Mouse (Mus musculus) inflammation-experienced regulatory T-cells, adult 6 months (primary cell): ENCODE measurements around the gene Lrrc28. TPM values are rescaled to one million over a fixed set of nuclear protein-coding genes. Genes with fewer than 3 reads are reported as not detected.

ENCODE experiments used
- ATAC-seq: one replicate; pipeline ENCODE4 v1.8.0; 2017
- polyA plus RNA-seq, 3 experiments: library from polyadenylated mRNA; unstranded; fragments of 100-300 nt; shearing (Covaris generic); gene quantifications; one replicate each; pipeline ENCODE4 v1.2.1; 2017

Gene Lrrc28
- polyA plus RNA-seq = 10 to 100 TPM; 13.5 to 21.1 (median 19.5) TPM

DNA sequence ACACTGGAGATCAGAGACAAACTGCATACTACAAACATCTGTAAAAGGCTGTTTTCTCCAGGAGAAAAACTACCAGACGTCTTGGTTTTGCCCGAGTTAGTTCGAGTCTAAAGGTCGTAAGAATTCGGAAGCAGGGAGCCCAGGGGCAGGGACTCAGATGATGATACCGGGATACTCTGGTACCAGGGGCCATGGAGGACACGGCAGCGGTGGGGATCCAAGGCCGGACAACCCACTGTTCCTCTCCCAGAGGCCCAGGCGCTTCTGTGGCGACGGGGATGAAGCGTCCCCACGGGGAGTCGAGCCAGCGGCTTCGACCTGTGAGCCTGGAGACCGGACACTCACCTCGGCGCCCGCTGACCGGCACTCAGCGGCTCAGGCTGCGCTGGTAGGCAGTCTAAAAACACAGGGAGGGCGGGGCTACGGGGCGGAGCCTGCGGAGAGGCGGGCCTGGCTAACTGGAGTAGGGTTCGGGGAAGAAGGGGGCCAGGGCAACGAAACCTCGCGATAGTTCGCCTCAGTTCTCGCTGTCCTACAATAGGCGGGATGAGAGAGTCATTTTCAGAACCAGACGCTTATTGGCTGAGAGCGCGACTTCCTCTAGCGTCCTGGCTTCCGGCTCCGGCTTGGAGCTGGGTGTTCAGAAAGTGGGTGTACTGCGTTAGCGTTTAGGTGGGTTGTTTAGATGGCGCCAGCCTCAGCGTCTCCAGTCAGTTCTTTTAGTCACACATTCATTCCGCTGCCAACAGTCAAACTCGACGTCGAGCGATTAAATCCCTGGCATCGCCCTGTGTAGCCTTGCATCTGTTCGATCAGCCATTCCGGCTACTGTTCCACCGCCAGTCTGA, at the start of gene Lrrc28:
TSS of gene Lrrc28 (minus strand) at position 436 of the 848 bp plus-strand sequence.
- ATAC-seq = peak; percentile 98

DNA sequence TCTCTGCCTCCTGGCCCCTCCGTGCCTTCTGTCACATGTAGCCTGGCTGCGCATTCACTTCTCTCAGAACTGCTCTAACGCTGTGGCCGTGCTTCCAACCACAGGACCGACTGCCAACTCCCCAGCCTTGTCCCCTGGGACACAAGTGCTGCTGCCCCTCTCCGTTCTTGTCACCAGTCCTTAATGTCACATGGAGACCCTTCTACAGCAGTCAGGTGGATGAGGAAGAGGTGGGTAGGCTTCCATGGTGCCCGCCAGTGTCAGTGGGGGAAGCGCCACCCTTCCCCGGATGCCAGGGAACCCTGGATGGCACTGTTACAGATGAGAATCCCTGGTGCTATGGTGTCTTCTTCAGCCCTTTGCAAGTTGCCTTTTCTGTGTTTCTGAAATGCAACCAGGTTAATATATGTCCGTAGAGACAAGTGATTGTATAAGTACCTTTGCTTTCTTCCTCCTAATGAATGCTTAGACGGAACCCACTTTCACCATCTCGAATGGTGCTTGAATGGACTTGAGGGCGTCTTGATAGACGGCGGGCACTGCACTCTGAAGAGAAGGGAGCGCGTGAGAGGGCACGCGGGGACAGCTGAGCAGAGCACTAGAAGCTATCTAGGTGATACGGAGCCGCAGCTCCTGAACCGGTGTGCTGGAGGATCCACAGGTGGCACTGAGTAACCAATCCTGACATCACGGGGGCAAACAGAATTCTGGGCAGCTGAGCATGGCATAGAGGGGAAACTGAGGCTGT, 47.9 kb upstream of the Lrrc28 start:
- no peak for ATAC-seq

DNA sequence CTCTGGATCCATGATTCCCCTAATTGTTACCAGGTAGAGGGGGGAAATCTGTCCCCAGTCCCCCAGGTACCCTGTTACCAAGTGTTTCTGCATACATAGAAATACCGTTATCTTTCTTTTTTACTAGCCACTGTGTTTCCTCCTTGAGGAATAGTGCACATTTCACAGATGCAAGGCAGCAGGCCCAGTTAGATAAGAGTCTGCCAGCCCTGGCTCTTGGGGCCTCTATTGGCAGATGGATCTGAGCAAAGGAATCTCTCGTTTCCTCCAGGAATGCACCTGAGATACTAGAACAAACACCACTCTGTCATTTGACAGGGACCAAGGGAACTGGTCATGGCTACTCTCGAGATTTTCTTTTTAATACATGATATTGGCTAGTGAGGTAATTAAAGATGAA, 47.1 kb upstream of the Lrrc28 start:
- ATAC-seq = no peak

DNA sequence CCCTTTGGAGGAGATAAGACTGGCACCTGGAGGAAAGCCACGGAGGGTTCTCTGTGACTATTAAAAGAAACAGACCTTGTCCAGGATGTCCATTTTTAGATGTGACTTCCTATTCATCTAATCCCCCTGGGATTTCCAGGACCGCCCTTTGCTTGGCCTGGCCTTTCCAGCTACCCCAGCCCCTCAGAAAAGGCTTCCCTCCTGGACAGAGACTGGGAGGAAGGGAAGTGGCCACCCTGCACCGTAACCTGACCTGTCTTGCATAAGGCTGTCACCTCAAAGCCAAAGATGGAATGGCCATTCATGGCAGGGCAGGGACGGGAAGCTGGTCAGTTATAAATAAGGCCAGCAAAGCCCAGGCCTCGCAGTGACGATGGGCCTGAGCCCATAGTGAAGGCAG, 46.0 kb upstream of the Lrrc28 start:
- ATAC-seq = no peak

DNA sequence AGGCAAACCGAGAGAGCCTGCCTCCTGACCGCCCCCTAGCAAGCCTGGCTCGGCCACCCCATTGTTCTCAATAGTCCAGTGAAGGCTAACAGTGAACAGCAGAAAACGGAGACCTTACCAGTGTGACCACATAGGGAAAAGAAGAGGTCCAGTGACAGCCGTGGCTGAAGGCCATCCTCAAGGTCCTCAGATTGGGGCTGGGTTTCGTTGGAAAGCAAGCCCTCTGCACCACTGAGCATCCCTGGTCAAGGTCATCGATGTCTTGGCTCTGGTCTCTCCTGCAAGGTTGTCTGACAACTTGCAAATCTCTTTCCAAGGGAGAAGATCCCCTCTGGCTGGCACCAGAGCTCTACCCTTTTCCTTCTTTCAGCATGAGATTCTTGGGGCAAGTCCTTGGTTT, 44.7 kb upstream of the Lrrc28 start:
- no peak for ATAC-seq

DNA sequence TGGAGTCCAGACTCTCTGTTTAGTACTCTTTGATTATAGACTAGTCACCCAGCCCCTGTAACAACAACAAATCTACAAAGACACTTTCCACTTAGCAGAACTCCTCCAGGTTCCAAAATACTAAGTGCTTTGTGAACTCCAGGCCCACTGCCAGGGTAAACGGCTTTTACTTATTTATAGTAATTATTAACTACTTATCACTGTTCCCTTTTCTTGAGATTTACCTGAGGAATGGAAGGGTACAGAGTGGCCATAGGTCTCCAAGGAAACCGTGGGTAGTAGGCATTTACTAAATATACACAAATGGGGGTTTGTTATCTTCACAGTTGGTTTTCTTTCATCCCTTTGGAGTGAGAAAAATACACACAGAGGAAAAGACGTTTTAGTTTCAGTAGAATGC, 43.2 kb upstream of the Lrrc28 start:
- no peak for ATAC-seq

DNA sequence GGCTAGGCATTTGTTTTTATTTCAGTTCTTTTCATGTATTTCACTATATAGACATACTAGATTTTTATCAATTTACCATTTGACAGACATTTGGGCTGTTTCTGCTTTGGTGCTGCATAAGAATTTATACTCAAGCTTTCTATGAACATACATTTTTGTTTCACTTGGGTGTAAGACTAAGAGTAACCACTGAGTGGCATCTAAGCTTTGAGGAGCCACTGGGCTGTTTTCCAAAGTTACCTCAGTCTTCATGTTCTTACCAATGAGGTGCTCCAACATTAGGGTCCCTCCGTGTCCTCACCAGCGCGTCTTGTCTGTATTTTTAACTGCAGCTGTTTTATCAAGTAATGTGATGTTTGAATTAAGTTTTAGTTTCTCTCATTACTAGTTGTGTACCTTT, 41.5 kb upstream of the Lrrc28 start:
- ATAC-seq = no peak

DNA sequence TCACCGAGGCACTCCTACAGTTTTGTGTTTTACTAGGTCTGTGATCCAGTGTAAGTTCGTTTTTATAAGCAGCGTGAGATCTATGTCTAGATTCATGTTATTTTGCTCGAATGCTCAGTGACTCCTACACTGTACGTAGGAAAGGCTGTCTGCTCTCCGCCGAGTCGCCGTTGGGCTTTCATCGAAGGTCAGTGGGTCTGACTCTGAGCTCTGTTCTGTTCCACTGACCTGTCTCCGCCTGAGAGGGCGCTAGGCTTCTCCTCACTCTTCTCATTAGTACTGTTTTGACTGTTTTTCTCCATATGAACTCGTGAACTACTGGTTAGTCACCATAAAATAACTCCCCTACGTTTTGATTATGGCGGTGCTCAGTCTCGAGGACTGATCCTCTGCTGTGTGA, 37.9 kb upstream of the Lrrc28 start:
- ATAC-seq = no peak

DNA sequence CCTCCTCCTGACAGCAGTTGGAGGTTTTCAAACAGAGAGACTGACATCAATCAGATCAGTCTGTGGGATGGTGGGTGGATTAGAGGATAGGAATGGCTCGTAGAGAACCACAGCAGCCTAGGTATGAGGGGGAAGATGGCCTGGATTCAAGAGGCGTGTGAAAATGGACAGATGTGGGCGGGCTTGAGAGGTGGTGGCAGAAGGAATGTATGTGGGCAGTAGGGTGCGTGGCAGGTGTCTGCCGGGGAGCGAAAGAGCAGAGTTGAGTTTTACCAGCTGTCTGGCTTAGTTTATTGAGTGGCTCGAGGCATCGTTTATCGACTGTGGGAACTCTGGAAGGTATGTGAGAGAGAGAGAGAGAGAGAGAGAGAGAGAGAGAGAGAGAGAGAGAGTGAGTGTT, 36.0 kb upstream of the Lrrc28 start:
- ATAC-seq = no peak

DNA sequence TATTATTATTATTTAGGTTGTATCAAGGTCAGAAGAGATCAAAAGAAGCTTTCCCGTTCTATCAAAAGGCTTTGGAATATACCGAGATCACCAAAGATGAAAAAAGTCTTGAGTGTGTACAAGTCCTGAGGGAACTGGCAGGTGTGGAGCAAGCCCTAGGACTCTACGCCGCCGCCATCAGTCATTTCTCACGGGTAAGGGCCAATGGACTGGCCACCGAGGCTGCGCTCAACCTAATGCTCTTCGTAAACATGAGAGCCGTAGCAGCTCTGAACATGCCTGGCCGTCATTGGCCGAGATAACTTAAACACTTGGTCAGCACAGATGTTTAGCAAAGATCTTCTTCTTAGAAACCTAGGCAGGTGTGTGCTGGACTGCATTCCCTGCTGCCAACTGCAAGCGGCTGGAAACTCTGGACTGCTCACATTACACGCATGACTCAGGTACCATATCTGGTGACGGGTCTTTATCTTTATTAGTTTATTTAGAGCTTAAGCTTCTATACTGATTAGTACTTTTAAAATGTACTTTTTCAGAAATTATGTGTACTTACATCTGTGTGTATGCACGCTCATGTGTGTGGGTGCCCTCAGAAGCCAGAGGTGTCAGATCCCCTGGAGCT, 33.9 kb upstream of the Lrrc28 start:
- ATAC-seq = no peak

DNA sequence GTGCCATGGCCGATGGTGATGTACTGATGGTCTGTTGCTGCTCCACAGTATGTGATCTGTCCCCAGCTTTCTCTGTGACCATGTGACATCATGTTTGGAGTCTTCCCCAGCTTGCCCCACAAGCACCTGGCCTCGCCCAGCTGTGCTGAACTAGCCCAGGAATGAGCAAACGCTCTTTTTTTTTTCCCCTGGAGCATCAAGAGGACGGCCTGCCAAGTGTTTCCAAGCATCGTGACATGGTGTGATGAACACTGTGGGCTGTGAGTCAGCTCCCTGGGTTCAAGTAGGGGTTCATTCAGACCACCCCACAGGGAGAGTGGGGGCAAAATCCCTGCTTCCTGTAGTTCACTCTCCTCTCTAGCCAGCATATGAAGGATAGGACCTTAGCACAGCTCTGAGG, 28.6 kb upstream of the Lrrc28 start:
- ATAC-seq = no peak

DNA sequence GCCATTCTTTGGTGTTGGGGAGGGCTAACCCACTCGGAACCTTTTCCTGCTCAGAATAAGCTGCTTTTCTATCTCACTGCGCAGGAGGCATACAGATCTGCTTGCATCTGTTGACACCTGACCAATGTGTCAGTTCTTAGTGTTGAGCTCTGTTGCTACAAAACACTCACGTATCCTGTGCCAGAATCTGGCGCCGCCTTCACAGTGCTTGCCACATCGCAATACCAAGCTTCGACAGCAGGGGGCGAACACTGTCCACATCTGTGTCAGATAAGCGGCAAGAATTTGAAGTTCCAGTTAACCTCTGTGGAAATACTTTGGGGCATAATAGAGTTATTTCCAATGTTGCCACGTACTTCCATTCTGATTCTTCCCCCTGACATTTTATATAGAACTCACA, 27.6 kb upstream of the Lrrc28 start:
- peak; percentile 82 for ATAC-seq

DNA sequence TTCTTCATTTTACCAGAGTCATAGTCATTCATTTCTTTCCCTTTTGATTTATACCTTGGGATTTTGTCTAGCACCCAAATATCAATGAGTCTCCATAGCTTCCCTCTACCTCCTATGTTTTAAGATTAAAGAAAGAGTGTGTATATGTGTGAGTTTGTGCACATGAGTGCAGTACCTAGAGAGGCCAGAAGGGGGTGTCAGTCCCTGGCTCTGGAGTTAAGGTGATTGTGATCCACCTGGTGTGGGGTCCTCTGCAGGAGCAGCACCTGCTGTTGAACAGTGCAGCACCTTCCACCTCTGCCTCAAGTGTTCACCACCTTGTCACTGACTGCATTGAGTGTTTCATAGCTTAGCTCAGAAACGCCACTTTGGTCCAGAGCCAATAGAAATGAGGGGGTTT, 25.9 kb upstream of the Lrrc28 start:
- no peak for ATAC-seq

DNA sequence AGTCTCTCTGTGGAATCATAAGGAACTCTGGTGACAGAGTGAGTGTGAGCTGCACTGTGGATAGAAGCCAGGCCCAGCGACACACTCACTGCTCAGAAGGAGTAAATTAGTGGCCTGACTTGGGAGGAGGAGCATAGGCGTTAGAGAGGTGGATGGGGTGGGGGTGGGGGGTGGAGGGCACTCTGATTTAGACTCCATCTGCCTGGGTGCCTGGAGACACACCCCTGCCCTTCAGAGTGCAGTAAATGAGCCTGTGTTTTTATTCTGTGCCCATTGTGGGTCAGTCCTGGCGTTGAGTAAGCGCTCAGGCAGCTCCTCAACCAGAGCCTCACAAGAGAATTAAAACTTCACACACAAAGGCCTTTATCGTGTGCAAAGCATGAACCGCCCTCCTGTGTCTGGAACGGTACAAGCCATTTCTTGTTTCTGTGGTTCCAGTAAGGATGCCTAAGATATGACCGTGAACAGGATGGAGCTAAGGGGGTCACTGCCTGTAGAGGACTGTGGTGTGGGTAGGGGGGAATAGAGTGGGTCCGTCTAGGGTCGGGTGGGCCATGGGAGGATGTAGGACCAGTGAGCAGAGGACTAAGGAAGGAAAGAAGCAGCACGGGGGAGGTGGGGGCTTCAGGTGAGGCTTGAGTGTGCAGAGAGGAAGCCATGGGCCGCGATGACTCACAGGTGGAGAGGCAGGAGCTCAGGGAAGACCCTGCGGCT, 19.1 kb upstream of the Lrrc28 start:
- no peak for ATAC-seq

DNA sequence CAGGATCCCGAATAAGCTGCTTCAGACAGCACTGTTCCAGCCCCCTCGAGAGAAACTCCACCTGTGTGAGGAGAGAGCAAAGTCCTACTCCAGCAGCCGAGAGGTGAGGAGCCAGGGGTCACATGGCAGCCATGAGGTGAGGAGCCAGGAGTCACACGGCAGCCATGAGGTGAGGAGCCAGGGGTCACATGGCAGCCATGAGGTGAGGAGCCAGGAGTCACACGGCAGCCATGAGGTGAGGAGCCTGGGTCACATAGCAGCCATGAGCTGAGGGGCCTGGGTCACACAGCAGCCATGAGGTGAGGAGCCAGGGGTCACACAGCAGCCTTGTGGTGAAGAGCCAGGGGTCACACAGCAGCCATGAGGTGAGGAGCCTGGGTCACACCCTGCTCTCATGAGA, 17.4 kb upstream of the Lrrc28 start:
- no peak for ATAC-seq

DNA sequence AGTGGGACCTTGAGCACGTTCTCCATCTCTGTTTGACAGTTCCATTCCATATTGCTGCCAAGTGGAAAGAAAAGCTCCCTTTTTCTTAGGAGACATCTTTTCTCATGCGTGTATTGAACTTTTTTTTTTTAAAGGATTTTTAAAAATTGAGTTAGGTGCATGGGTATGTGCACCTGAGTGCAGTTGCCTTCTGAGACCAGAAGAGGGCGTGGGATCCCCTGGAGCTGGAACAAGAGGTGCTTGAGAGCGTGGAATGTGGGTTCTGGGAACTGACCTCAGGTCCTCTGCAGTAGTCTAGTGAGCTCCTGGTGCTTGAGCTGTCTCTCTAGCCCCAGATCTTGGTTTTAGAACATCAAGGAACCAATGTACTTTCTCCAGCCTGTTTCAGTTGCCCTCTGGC, 13.0 kb upstream of the Lrrc28 start:
- no peak for ATAC-seq

DNA sequence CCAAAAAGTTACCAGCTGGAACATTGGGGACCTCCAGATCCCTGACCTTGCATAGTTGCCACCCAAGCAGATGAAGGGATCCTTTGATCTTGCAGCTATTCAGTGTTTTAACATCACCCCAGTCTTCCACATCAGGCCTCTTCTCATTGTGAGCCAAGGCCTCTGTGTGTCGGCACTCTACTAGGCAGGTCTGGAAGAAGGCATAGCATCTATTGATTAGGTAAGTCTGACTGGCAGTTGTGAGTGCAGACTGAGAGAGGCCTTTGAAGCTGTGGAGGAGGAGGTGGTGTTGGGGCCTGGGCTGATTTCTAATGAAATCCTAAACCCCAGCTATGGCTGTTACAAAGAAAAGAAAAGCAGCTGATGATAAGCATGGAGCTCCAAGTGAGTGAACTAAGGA, 10.1 kb upstream of the Lrrc28 start:
- ATAC-seq = no peak

DNA sequence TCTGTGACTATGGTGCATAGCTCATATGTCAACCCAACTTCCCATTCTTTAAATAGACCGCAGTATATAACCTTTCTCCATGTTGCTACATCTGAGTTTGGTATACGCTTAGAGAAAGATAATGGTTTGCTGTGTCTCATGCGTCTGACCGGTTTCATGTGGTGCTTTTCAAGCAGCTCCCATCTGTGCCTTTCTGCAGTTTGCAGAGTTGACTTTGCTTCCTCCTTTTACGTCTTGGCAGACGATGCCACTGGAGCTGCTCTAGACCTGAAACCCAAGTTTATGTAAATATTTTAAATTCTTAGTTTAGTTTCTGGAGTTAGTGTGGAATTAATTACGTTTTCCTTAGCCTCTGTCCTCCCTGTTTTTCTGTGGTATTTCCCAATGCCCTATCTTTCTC, 9.6 kb upstream of the Lrrc28 start:
- ATAC-seq = no peak

DNA sequence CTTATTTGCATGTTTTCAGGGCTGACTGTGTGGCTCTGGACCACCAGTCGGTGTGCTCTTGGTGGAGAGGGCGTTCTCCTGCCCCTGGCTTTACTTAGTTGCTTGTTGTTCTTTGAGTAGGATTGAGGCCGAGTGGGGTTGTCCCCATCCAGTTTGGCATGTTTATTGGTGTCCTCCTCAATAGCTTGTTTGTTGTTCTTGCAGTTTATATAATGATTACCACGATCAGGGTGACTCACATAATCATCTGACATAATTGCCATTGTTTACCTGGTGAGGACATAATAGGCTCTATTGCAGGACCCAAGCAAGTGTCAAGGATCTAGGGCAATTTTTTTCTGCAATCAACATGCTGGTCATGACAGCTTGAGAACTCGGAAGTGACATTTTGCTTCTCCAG, 7.1 kb upstream of the Lrrc28 start:
- no peak for ATAC-seq

DNA sequence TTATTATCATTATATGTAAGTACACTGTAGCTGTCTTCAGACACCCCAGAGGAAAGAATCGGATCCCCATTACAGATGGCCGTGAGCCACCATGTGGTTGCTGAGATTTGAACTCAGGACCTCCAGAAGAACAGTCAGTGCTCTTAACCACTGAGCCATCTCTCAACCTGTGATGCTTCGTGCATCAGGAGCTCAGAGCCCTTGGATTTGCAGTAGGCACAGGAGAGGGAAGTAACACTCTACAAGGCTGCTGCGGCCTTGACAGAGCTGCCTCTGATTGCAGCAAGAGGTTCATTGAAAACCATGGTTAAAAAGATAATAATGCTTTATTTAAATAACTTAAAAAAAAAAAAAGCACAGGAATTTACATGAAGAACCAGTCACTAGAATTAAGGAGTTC, 3.3 kb upstream of the Lrrc28 start:
- ATAC-seq = no peak

DNA sequence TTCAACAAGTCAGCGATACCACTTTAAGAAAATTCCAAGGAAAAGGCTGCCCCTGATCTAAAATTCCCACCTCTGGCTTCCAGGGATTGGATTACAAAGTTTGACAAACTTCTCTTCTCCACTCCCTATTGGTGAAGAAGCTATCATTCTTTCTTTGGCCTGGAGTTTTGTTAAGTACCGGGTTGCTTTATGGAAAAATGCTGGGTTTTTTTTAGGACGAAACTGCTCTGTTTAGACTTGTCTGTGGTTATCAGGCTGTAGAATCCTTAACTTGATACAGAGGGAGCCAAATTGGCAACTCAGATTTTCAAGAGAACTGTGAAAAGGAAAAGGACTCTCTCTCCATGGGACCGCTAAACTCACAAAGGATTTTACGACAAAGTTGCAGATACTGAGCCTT, 2.2 kb upstream of the Lrrc28 start, which contains the start of gene Ttc23:
TSS of gene Ttc23 (plus strand) at position 134 of the 400 bp plus-strand sequence.
- no peak for ATAC-seq

DNA sequence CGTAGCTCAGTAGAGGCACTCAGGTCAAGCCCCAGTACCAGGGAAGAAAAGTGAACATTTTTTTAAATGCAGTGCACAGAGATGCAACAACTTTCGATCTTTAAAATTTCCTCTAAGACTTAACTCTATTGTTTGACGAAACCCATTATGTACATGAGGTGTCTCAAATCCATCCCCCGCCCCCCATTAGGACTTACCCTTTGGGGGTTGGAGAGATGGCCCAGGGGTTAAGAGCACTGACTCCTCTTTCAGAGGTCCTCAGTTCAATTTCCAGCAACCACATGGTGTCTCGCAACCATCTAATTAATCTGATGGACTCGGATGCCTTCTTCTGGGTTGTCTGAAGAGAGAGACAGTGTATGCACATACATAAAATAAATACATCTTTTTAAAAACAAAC, 1.1 kb upstream of the Lrrc28 start:
- ATAC-seq = no peak

DNA sequence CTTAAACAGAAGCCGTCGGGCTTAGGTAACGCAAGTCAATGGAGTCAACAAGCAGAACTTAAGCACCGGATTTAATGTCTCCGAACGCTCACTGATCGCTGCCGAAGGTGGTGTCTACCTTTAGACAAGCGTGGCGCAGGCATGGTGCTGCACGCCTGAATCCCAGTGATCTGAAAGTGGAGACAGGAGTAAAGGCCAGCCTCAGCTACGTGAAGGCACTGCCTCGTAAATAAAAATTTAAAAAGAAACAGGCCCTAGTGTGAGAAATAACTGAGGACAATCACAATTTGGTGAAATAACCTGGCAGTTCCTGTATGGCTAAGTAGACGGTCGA, 580 bp upstream of the Lrrc28 start:
- peak; percentile 2 for ATAC-seq
